Mouse (Mus musculus) natural killer cell, adult 2 months (primary cell): Measurements from ENCODE around the gene Rnf111.
"Not testable (repeated sequence)": the region's sequence is repeated elsewhere in the genome, so short reads cannot be mapped to it uniquely, and the experiment has no call there.

Source experiments
- DNase-seq, 2 experiments: peaks; one replicate each; pipeline ENCODE4 v3.0.0; 2022; ENCODE audit warnings: low spot score in 2 of 2

Gene Rnf111

GRCm38 (mm10) chr9:70503626-70504041 lies at the start of gene Rnf111:
TSS of gene Rnf111 (minus strand) at chr9:70503725.
- DNase-seq, result peak; percentile 94 to 96

- not testable (repeated sequence) for DNase-seq
These were observed 48.7 kb upstream of the Rnf111 start for GRCm38 (mm10) chr9:70552233-70552632.

- no peak for DNase-seq
These were observed 48.0 kb upstream of the Rnf111 start for GRCm38 (mm10) chr9:70551524-70551923.

GRCm38 (mm10) chr9:70548304-70548703 lies 44.8 kb upstream of the Rnf111 start:
- DNase-seq, result no peak

- DNase-seq, result not testable (repeated sequence)
These were observed 43.1 kb upstream of the Rnf111 start for GRCm38 (mm10) chr9:70546576-70546975.

GRCm38 (mm10) chr9:70544831-70545230 lies 41.3 kb upstream of the Rnf111 start:
- no peak for DNase-seq

- DNase-seq, result no peak
These were observed 40.5 kb upstream of the Rnf111 start for GRCm38 (mm10) chr9:70543985-70544384.

GRCm38 (mm10) chr9:70543048-70543880 lies 39.7 kb upstream of the Rnf111 start:
- DNase-seq, result no peak

- peak; percentile 95 to 97 for DNase-seq
These were observed 38.9 kb upstream of the Rnf111 start, which contains the start of gene Sltm for GRCm38 (mm10) chr9:70542305-70543041. TSS of gene Sltm (plus strand) at chr9:70542754.

- DNase-seq, result no peak
These were observed 38.1 kb upstream of the Rnf111 start for GRCm38 (mm10) chr9:70541584-70541983.

GRCm38 (mm10) chr9:70533328-70533727 lies 29.8 kb upstream of the Rnf111 start:
- no peak for DNase-seq

GRCm38 (mm10) chr9:70524366-70524765 lies 20.8 kb upstream of the Rnf111 start:
- DNase-seq, result no peak

GRCm38 (mm10) chr9:70523813-70524212 lies 20.3 kb upstream of the Rnf111 start:
- no peak for DNase-seq

GRCm38 (mm10) chr9:70520651-70521050 lies 17.1 kb upstream of the Rnf111 start:
- DNase-seq, result no peak

- no peak for DNase-seq
These were observed 8.2 kb upstream of the Rnf111 start for GRCm38 (mm10) chr9:70511681-70512080.

GRCm38 (mm10) chr9:70510998-70511583 lies 7.6 kb upstream of the Rnf111 start:
- peak in 1 of 2 experiments; percentile 10 for DNase-seq

- DNase-seq, result no peak
These were observed 6.5 kb upstream of the Rnf111 start for GRCm38 (mm10) chr9:70509906-70510525.

GRCm38 (mm10) chr9:70506787-70507186 lies 3.3 kb upstream of the Rnf111 start:
- no peak for DNase-seq

- DNase-seq, result peak in 1 of 2 experiments; percentile 9
These were observed 2.7 kb upstream of the Rnf111 start for GRCm38 (mm10) chr9:70506186-70506585.

- no peak for DNase-seq
These were observed 416 bp downstream of the Rnf111 start for GRCm38 (mm10) chr9:70503015-70503603.

GRCm38 (mm10) chr9:70502284-70503014 lies 1.1 kb downstream of the Rnf111 start:
- DNase-seq, result peak in 1 of 2 experiments; percentile 5
